Mouse (Mus musculus) kidney, embryonic 16.5 days (tissue): ENCODE data around the gene Ccdc15. TPM values are rescaled to one million over a fixed set of nuclear protein-coding genes. Genes with fewer than 3 reads are reported as not detected.
A peak's percentile ranks its signal among the peaks of the same experiment; 100 is the strongest.
"Not testable (repeated sequence)": the region's sequence is repeated elsewhere in the genome, so short reads cannot be mapped to it uniquely, and the experiment has no call there.

ENCODE experiments used
- ATAC-seq: fragments of 200-750 bp; cut with Nextera tagmentation; 2 replicates; pipeline ENCODE4 v1.8.0; 2017; ENCODE audit warnings: moderate TSS enrichment; ENCODE audit not compliant: low FRiP score, low TSS enrichment
- H3K27ac ChIP-seq: fragments of 300-500 bp; sonication (generic); 2 replicates; pipeline ENCODE4 v1.5.1; 2014; ENCODE audit warnings: low read length
- H3K27me3 ChIP-seq: fragments of 300-500 bp; sonication (generic); 2 replicates; pipeline ENCODE4 v1.6.1; 2014; ENCODE audit warnings: low read length, control low read depth, mixed read lengths; ENCODE audit not compliant: insufficient read depth
- H3K36me3 ChIP-seq: fragments of 300-500 bp; sonication (generic); 2 replicates; pipeline ENCODE4 v1.6.1; 2014; ENCODE audit warnings: low read length, control low read depth, mixed read lengths; ENCODE audit not compliant: insufficient read depth
- H3K4me1 ChIP-seq: fragments of 300-500 bp; sonication (generic); 2 replicates; pipeline ENCODE4 v1.6.1; 2014; ENCODE audit warnings: low read length, control low read depth, mixed read lengths; ENCODE audit not compliant: insufficient read depth
- H3K4me2 ChIP-seq: fragments of 300-500 bp; sonication (generic); replicated peaks from 2 replicates; pipeline ENCODE4 v1.6.1; 2014; ENCODE audit warnings: low read depth, low read length
- H3K4me3 ChIP-seq: fragments of 300-500 bp; sonication (generic); 2 replicates; pipeline ENCODE4 v1.5.1; 2014; ENCODE audit warnings: mild to moderate bottlenecking, low read length
- H3K9ac ChIP-seq: fragments of 300-500 bp; sonication (generic); replicated peaks from 2 replicates; pipeline ENCODE4 v1.6.1; 2014; ENCODE audit warnings: low read length
- H3K9me3 ChIP-seq: fragments of 300-500 bp; sonication (generic); 2 replicates; pipeline ENCODE4 v1.6.1; 2016; ENCODE audit warnings: low read length, control low read depth
- WGBS: fragments of 180-500 bp; shearing (Covaris S2); extraction: QIAGEN DNeasy Blood & Tissue Kit; methylation state at CpG from one replicate; pipeline ENCODE4 v1.1.7; 2014; 5-methylcytosine and 5-hydroxymethylcytosine counted together
- polyA plus RNA-seq: library from polyadenylated mRNA; unstranded; fragments of >200 nt; fragmentation: Nextera tagmentation; extraction: Ambion mirVana; gene quantifications from 2 replicates; pipeline ENCODE4 v1.2.1, GENCODE M21; 2015

The Ccdc15 gene
- polyA plus RNA-seq, 1 experiment from 2014 or later, result 5.2 TPM

DNA sequence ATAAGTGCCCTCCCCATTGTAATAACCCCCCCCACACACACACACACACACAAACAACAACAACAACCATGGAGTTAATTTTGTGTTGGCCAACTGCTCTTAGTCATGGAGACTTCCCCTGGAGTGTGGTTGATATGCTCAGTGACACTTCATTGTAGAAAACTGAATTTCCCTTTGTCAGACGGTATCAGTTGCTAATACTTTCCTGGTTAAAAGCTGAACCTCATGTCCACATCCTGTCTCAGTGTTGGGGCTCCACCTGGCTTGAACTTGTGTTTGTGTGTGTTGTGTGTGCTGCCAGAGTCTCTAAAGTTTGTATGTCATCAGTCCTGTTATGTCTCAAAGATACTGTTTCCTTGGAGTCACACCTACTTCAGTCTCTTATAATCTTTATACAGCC is 6.3 kb upstream of the Ccdc15 start:
- H3K9me3 ChIP-seq, result no peaks in the 10 kb centered on the region
- H3K4me1 ChIP-seq, result peaks cover 6% of the 10 kb centered on the region; the same call in 1 of the 2 replicates
- WGBS, result 71% methylated on average over 1 of the region's 1 CpGs
- H3K4me2 ChIP-seq, result no peak overlapping the region
- no peaks in the 10 kb centered on the region for H3K36me3 ChIP-seq
- ATAC-seq, result no peak
- no peak overlapping the region for H3K4me3 ChIP-seq
- H3K27ac ChIP-seq, result no peak overlapping the region
- H3K9ac ChIP-seq, result no peak overlapping the region
- no peaks in the 10 kb centered on the region for H3K27me3 ChIP-seq

DNA sequence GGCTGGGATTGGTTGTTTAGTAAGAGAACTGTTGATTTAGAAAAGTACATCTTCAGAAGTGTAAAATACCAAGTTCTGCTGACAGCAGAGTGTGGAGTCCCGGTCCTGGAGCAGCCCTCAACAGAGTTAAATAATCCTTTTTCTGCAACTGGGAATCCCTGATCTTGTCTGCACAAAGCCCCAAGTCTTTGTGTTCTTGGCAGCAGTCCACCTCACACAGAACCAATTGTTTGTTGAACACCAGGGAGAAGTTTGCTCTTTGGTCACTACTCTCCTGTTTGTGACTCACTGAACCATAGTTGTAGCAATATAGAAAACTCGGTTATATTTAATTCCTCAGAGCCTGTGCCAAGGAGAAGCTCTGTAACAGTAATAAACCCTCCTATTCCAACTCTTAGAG is 3.0 kb upstream of the Ccdc15 start:
- peaks cover 12% of the 10 kb centered on the region for H3K4me1 ChIP-seq
- 68% methylated on average over 2 of the region's 2 CpGs for WGBS
- no peaks in the 10 kb centered on the region for H3K9me3 ChIP-seq
- no peak overlapping the region for H3K27ac ChIP-seq
- no peak overlapping the region for H3K4me3 ChIP-seq
- ATAC-seq, result no peak
- H3K9ac ChIP-seq, result no peak overlapping the region
- H3K4me2 ChIP-seq, result no peak overlapping the region
- H3K27me3 ChIP-seq, result no peaks in the 10 kb centered on the region
- H3K36me3 ChIP-seq, result no peaks in the 10 kb centered on the region

DNA sequence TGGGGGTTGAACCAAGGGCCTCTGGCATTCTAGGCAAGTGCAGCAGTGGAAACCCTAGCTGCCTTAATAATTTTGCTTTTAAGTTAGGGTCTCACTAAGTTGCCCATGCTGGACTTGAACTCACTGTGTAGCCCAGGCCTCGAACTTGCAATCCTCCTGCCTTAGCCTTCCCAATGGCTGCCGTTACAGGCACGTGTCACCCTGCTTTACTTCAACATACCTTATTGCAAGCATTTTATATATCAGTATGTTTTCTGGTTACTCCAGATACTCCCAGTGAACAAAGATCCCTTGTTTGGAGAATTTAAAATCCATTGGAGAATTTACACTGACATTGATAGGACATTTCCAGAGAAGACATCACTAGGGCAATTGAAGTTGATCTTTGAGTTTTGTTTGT is 818 bp upstream of the Ccdc15 start:
- no peaks in the 10 kb centered on the region for H3K9me3 ChIP-seq
- H3K27ac ChIP-seq, result no peak overlapping the region
- no peaks in the 10 kb centered on the region for H3K36me3 ChIP-seq
- 90% methylated on average over 3 of the region's 3 CpGs for WGBS
- no peak for ATAC-seq
- H3K9ac ChIP-seq, result peak overlapping the region; percentile 95
- H3K4me1 ChIP-seq, result peaks cover 12% of the 10 kb centered on the region
- no peaks in the 10 kb centered on the region for H3K27me3 ChIP-seq
- peak overlapping the region; percentile 91 for H3K4me3 ChIP-seq
- peak overlapping the region; percentile 90 for H3K4me2 ChIP-seq

DNA sequence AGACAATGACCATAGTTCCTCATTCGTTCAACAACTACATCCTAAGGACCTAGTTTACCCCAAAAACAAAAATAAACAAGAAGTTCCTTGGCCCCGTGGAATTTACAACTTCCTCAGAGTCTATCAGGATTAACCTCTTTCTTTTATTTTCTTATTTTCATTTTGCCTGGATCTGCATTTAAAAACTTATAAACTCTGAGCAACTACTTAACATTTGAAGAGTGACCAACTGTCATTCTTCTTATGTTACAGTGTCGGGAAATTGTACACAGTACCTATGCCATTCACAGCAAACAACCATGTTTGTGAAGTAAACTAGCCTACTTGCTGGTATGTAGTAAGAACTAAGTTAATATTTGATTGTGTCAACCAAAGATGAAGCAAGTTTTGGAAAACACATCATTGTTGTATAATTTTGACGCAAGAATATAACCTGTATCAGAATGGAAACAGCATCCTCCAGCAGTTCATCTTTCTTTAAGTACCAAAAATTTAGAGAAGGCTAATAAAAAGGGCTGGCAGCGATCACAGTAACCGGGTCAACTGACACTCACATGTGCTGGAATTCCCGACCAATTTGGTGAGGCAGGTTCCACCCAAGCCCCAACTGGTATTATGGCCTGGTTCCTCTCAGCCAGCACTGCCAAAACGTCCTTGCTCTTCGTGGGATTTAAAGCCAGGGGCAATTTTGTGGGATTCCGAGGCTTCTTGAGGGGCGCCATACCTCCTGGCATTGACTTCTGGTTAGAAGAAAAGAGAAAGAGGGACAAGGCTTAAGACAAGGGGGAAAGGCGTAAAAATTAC is 846 bp downstream of the Ccdc15 start:
- no peaks in the 10 kb centered on the region for H3K36me3 ChIP-seq
- peak overlapping the region; percentile 91 for H3K4me3 ChIP-seq
- WGBS, result 21% methylated on average over 12 of the region's 12 CpGs
- H3K27ac ChIP-seq, result peak overlapping the region; percentile 91
- peaks cover 12% of the 10 kb centered on the region for H3K4me1 ChIP-seq
- peak overlapping the region; percentile 95 for H3K9ac ChIP-seq
- H3K27me3 ChIP-seq, result no peaks in the 10 kb centered on the region
- no peaks in the 10 kb centered on the region for H3K9me3 ChIP-seq
- H3K4me2 ChIP-seq, result peak overlapping the region; percentile 90
- peak; percentile 25 for ATAC-seq

DNA sequence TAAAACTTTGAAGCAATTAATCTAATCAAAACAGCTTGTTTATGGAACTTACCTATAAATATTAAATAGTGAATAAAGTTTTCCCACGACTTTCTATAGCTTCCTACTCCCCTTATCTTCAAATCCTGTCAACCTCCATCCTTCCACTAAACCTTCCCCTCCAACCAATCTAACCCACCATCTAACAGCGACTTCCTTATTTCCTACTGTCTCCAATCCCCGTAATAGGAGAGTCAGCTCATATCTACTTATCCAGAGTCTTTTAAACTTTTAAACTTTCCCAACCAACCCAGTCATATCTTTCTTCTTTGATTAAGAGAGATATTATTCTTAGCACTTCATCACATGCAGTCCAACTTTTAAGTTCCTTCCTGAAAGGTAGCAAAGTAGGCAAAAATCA is 2.8 kb downstream of the Ccdc15 start:
- 80% methylated on average over 3 of the region's 3 CpGs for WGBS
- Histone ChIP-seq H3K36me3 (peaks cover 4% of the 10 kb centered on the region; the same call in 1 of the 2 replicates), H3K9me3 (no peaks in the 10 kb centered on the region), H3K4me3 (no peak overlapping the region), H3K27me3 (no peaks in the 10 kb centered on the region), H3K4me1 (peaks cover 12% of the 10 kb centered on the region), H3K9ac (no peak overlapping the region), H3K27ac (no peak overlapping the region), H3K4me2 (no peak overlapping the region)
- ATAC-seq, result no peak

DNA sequence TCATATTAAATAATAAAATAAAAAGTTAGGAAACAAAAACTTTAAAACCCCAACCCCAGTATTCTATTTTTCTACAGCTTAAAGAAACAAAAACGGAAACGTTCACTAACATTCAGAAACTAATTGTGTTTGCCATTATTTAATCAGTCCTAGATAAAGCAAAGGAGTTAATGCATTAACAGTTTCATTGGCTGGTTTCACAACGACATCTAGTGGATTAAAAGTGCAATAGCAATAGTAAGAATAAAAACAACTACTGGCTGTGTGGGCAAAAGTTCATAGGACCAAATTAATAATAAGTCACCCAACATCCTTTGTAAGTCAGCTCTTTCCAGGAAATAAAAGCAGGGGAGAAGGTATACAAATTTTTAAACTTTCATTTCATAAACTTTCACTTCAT is 18.8 kb downstream of the Ccdc15 start:
- no peaks in the 10 kb centered on the region for H3K9me3 ChIP-seq
- H3K4me2 ChIP-seq, result no peak overlapping the region
- no peaks in the 10 kb centered on the region for H3K36me3 ChIP-seq
- H3K27me3 ChIP-seq, result no peaks in the 10 kb centered on the region
- H3K4me1 ChIP-seq, result no peaks in the 10 kb centered on the region
- no peak for ATAC-seq
- 40% methylated on average over 3 of the region's 3 CpGs for WGBS
- no peak overlapping the region for H3K27ac ChIP-seq
- H3K9ac ChIP-seq, result no peak overlapping the region
- H3K4me3 ChIP-seq, result no peak overlapping the region

DNA sequence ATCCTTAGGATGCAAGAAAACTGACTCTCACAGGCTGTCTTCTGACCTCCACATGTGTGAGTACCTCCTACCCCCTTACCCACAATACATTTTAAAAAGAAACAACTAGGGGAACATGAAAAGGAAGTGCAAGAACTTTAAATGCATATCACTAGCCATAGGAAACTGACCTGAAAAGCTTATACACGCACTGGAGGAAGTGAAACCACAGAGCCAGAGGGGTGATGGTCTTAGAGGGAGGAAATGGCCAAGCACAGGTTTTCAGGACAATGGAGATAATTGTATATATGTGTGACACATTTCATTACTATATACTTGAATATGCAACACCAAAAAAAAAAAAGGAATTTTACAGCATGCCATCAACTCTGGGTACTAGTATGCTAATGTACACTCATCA is 46.5 kb downstream of the Ccdc15 start:
- 81% methylated on average over 1 of the region's 1 CpGs for WGBS
- ATAC-seq, result no peak
- Histone ChIP-seq H3K4me1 (no peaks in the 10 kb centered on the region), H3K27me3 (no peaks in the 10 kb centered on the region), H3K27ac (no peak overlapping the region), H3K4me3 (no peak overlapping the region), H3K9me3 (no peaks in the 10 kb centered on the region), H3K4me2 (no peak overlapping the region), H3K9ac (no peak overlapping the region), H3K36me3 (no peaks in the 10 kb centered on the region)

DNA sequence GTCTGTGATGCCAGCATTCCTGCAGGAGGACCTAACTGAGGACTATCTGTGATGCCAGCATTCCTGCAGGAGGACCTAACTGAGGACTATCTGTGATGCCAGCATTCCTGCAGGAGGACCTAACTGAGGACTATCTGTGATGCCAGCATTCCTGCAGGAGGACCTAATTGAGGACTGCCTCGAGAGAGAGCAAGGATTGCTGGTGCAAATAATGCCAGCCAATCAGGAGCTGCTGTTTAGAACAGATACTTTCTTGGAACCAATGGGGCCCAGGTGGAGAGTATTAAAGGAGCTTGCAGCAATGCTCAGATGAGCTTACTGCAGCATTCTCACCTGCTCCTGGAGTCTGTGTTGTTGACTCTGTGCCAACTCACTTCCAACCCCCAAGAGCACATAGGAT is 47.7 kb downstream of the Ccdc15 start:
- H3K27ac ChIP-seq, ATAC-seq, H3K9me3 ChIP-seq, H3K36me3 ChIP-seq, H3K9ac ChIP-seq, H3K27me3 ChIP-seq, H3K4me2 ChIP-seq, H3K4me1 ChIP-seq, H3K4me3 ChIP-seq: not testable (repeated sequence)
- 73% methylated on average over 1 of the region's 1 CpGs for WGBS

DNA sequence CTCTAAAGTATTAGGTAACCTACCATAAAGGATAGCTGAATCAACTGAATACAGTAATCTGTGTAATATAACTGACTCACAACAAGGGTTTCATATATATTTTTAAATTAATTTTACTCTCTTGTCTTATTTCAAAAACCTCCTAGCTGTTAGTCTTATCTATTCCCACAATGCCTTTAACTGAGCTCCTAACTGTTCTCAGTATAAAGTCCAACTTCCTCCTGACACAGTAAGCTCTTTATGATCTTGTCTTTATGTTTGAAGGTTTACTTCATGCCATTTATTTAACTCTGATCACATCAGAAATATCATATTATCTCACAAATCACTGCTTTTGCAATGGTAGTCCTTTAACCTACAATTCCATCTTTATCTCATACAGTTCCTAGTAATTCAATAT is 52.6 kb downstream of the Ccdc15 start:
- H3K27ac ChIP-seq, result no peak overlapping the region
- H3K9me3 ChIP-seq, result no peaks in the 10 kb centered on the region
- H3K4me1 ChIP-seq, result no peaks in the 10 kb centered on the region
- H3K4me3 ChIP-seq, result no peak overlapping the region
- no peaks in the 10 kb centered on the region for H3K27me3 ChIP-seq
- no peak overlapping the region for H3K4me2 ChIP-seq
- no peak for ATAC-seq
- H3K36me3 ChIP-seq, result no peaks in the 10 kb centered on the region
- H3K9ac ChIP-seq, result no peak overlapping the region

DNA sequence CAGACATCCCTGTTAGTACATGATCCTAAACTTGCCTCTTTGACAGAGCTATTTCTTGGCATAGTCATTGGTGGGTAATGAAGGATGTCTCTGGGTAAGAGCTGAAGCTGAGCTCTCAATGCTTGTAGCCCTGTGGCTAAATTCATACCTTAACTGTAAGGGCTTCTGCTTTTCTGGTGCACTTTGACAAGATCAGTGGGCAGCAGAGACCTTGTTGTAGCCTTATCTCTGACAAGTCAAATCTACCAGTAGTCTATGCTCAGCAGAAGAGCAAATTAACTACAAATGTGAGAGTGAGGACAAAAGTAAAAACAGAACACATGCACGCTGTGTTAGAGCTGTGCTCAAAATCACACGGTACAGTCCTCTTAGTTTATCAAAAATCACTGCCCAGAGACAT is 81.6 kb downstream of the Ccdc15 start:
- ATAC-seq, result no peak
- WGBS, result 92% methylated on average over 2 of the region's 2 CpGs

More for the DNA sequence above, 81.6 kb downstream of the Ccdc15 start:
- no peaks in the 10 kb centered on the region for H3K9me3 ChIP-seq
- H3K4me3 ChIP-seq, result no peak overlapping the region
- no peaks in the 10 kb centered on the region for H3K36me3 ChIP-seq
- no peaks in the 10 kb centered on the region for H3K27me3 ChIP-seq
- no peak overlapping the region for H3K27ac ChIP-seq
- H3K4me1 ChIP-seq, result no peaks in the 10 kb centered on the region
- H3K9ac ChIP-seq, result no peak overlapping the region
- no peak overlapping the region for H3K4me2 ChIP-seq
